Mouse (Mus musculus) hindbrain, embryonic 16.5 days (tissue): ENCODE measurements at regions not wholly inside any gene's neighbourhood (a gene's known extent, or its start where the extent isn't known, plus 50 kb on each side); places are given as distances from the start of the nearest gene placed in this dataset.
A peak's percentile ranks its signal among the peaks of the same experiment; 100 is the strongest.

Experiments used
- ATAC-seq: fragments of 200-750 bp; cut with Nextera tagmentation; 2 replicates; pipeline ENCODE4 v1.8.0; 2017; ENCODE audit warnings: moderate TSS enrichment, moderate library complexity
- H3K27ac ChIP-seq: fragments of 300-500 bp; sonication (generic); 2 replicates; pipeline ENCODE4 v1.5.1; 2014; ENCODE audit warnings: low read depth, mild to moderate bottlenecking, control low read depth, low read length, moderate library complexity
- H3K27me3 ChIP-seq: fragments of 300-500 bp; sonication (generic); replicated peaks from 2 replicates; pipeline ENCODE4 v1.6.1; 2014; ENCODE audit warnings: low read length; ENCODE audit not compliant: control insufficient read depth, insufficient read depth
- H3K36me3 ChIP-seq: fragments of 300-500 bp; sonication (generic); 2 replicates; pipeline ENCODE4 v1.6.1; 2014; ENCODE audit warnings: mild to moderate bottlenecking, low read length, moderate library complexity, mixed read lengths; ENCODE audit not compliant: control insufficient read depth, insufficient read depth
- H3K4me1 ChIP-seq: fragments of 300-500 bp; sonication (generic); 2 replicates; pipeline ENCODE4 v1.6.1; 2014; ENCODE audit warnings: low read depth, low read length; ENCODE audit not compliant: control insufficient read depth, insufficient read depth
- H3K4me2 ChIP-seq: fragments of 300-500 bp; sonication (generic); 2 replicates; pipeline ENCODE4 v1.6.1; 2014; ENCODE audit warnings: mild to moderate bottlenecking, low read length, control low read depth, moderate library complexity
- H3K4me3 ChIP-seq: fragments of 300-500 bp; sonication (generic); 2 replicates; pipeline ENCODE4 v1.5.1; 2014; ENCODE audit warnings: mild to moderate bottlenecking, low read length, control low read depth, moderate library complexity
- H3K9ac ChIP-seq: fragments of 300-500 bp; sonication (generic); 2 replicates; pipeline ENCODE4 v1.6.1; 2014; ENCODE audit warnings: low read depth, mild to moderate bottlenecking, control low read depth, low read length, moderate library complexity
- H3K9me3 ChIP-seq: fragments of 300-500 bp; sonication (generic); 2 replicates; pipeline ENCODE4 v1.6.1; 2014; ENCODE audit warnings: mild to moderate bottlenecking, low read length, moderate library complexity; ENCODE audit not compliant: control insufficient read depth
- WGBS: fragments of 180-500 bp; shearing (Covaris S2); extraction: QIAGEN DNeasy Blood & Tissue Kit; methylation state at CpG from one replicate; pipeline ENCODE4 v1.1.7; 2014; 5-methylcytosine and 5-hydroxymethylcytosine counted together

DNA sequence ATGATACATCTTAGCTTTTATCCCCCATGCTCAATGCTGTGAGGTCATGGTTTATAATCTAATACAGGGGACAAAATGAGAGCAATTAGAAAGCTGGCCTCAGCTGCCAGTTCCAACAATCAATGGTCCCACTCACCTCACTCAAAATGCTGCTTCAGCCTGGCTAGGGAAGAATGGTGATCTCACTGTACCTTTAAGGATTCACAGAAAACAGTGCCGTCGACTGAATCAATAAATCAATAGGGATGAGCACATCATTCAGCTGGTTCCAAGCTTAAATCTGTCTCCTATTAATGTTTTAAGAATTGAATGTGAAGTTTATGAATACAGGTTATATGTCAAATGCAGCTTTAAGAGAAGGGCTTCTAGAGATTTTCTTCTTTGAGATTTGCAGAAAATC is 61.9 kb upstream of the Ncam2 start:
- Histone ChIP-seq H3K27me3 (no peaks in the 10 kb centered on the region), H3K4me2 (no peak overlapping the region), H3K9me3 (no peaks in the 10 kb centered on the region), H3K27ac (no peak overlapping the region), H3K4me1 (no peaks in the 10 kb centered on the region), H3K36me3 (no peaks in the 10 kb centered on the region), H3K9ac (no peak overlapping the region), H3K4me3 (no peak overlapping the region)
- no peak for ATAC-seq
- WGBS, result 72% methylated on average over 2 of the region's 2 CpGs

- no peaks in the 10 kb centered on the region for H3K36me3 ChIP-seq
- H3K9me3 ChIP-seq, result no peaks in the 10 kb centered on the region
- no peak overlapping the region for H3K4me2 ChIP-seq
- no peak overlapping the region for H3K9ac ChIP-seq
- no peak overlapping the region for H3K4me3 ChIP-seq
- H3K27me3 ChIP-seq, result no peaks in the 10 kb centered on the region
- H3K27ac ChIP-seq, result no peak overlapping the region
- no peak for ATAC-seq
- no peaks in the 10 kb centered on the region for H3K4me1 ChIP-seq
Measured at GRCm38 (mm10) chr16:81146019-81146418, 54.5 kb upstream of the Ncam2 start.

DNA sequence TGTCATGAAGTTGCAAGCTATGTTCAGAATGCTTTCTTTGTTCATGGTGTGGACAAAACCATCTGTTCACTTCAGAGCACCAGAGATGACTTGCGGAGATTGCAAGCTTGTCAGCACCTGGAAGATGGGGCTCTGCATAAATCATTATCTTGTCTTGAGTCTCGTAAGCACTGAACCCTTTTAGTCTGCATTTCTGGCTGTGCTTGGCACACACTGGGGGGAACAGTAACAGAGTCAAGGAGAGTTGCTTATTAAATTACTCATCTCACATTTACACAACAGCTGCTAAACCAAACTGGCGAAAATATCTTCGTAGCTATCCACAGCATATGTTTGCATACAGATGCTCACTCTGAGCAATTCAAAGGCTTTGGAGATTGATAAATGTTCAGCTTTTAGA is 51.0 kb upstream of the Ncam2 start:
- H3K27me3 ChIP-seq, result no peaks in the 10 kb centered on the region
- H3K9ac ChIP-seq, result no peak overlapping the region
- no peaks in the 10 kb centered on the region for H3K9me3 ChIP-seq
- no peaks in the 10 kb centered on the region for H3K4me1 ChIP-seq
- no peak overlapping the region for H3K4me2 ChIP-seq
- peak; percentile 52; the same call in 1 of the 2 replicates for ATAC-seq
- no peak overlapping the region for H3K27ac ChIP-seq
- no peak overlapping the region for H3K4me3 ChIP-seq
- WGBS, result 73% methylated on average over 4 of the region's 4 CpGs
- H3K36me3 ChIP-seq, result no peaks in the 10 kb centered on the region
